Mouse (Mus musculus) MEL (cell line): ENCODE data around the gene Vps26a. TPM values are rescaled to one million over a fixed set of nuclear protein-coding genes. Genes with fewer than 3 reads are reported as not detected.
A peak's percentile ranks its signal among the peaks of the same experiment; 100 is the strongest.

Experiments
- DNase-seq: peaks from one replicate; pipeline ENCODE4 v3.0.0; 2011; ENCODE audit warnings: low read depth, low spot score
- H3K27ac ChIP-seq: 2 replicates; pipeline ENCODE4 v1.5.1; 2012; ENCODE audit warnings: low read depth, mild to moderate bottlenecking, control low read depth, low read length, moderate library complexity; ENCODE audit not compliant: control insufficient read depth
- H3K27me3 ChIP-seq, 2 experiments: fragments of 150-350 bp in 1 of 2; sonication (generic) in 1 of 2; 2 replicates each; pipeline ENCODE4 v1.6.1; 2012; ENCODE audit warnings: low read length in 2 of 2, mild to moderate bottlenecking in 2 of 2, improper control_type of control experiment in 1 of 2, moderate library complexity in 1 of 2; ENCODE audit not compliant: insufficient read depth in 2 of 2, control insufficient read depth in 1 of 2
- H3K36me3 ChIP-seq, 2 experiments: 2 replicates each; pipeline ENCODE4 v1.6.1; 2012 to 2014; ENCODE audit warnings: low read length in 2 of 2, improper control_type of control experiment in 1 of 2, inconsistent platforms in 1 of 2, mild to moderate bottlenecking in 1 of 2; ENCODE audit not compliant: insufficient read depth in 2 of 2, control insufficient read depth in 1 of 2
- H3K4me1 ChIP-seq, 2 experiments: fragments of 150-350 bp in 1 of 2; sonication (generic) in 1 of 2; 2 replicates each; pipeline ENCODE4 v1.6.1; 2012; ENCODE audit warnings: low read length in 2 of 2, improper control_type of control experiment in 1 of 2, mild to moderate bottlenecking in 1 of 2; ENCODE audit not compliant: insufficient read depth in 2 of 2, control insufficient read depth in 1 of 2
- H3K4me3 ChIP-seq, 2 experiments: fragments of 150-350 bp in 1 of 2; sonication (generic) in 1 of 2; 2 replicates each; pipeline ENCODE4 v1.5.1; 2012; ENCODE audit warnings: low read depth in 2 of 2, low read length in 2 of 2, mild to moderate bottlenecking in 2 of 2, moderate library complexity in 2 of 2, control low read depth in 1 of 2, improper control_type of control experiment in 1 of 2; ENCODE audit not compliant: control insufficient read depth in 1 of 2, insufficient read depth in 1 of 2
- H3K79me2 ChIP-seq: 2 replicates; pipeline ENCODE4 v1.6.1; 2012; ENCODE audit warnings: mild to moderate bottlenecking, low read length, moderate library complexity; ENCODE audit not compliant: control insufficient read depth, poor library complexity, insufficient read depth
- H3K9ac ChIP-seq: 2 replicates; pipeline ENCODE4 v1.6.1; 2012; ENCODE audit warnings: low read depth, mild to moderate bottlenecking, control low read depth, low read length, moderate library complexity; ENCODE audit not compliant: control insufficient read depth, poor library complexity, severe bottlenecking
- H3K9me3 ChIP-seq: fragments of 150-350 bp; sonication (generic); replicated peaks from 2 replicates; pipeline ENCODE4 v1.6.1; 2012; ENCODE audit warnings: mild to moderate bottlenecking, low read length, improper control_type of control experiment, moderate library complexity; ENCODE audit not compliant: insufficient read depth
- CHD1 ChIP-seq: IDR thresholded peaks from 2 replicates; pipeline ENCODE4 v1.6.1; 2012; ENCODE audit warnings: low read depth, mild to moderate bottlenecking, inconsistent platforms, low read length, improper control_type of control experiment
- CHD2 ChIP-seq: IDR thresholded peaks from 2 replicates; pipeline ENCODE4 v1.6.1; 2011; ENCODE audit warnings: low read length, improper control_type of control experiment
- ELF1 ChIP-seq: IDR thresholded peaks from 2 replicates; pipeline ENCODE4 v1.6.1; 2014; ENCODE audit warnings: low read depth, mild to moderate bottlenecking, inconsistent platforms, low read length, improper control_type of control experiment, moderate library complexity
- EP300 ChIP-seq, 2 experiments: IDR thresholded peaks; 2 replicates each; pipeline ENCODE4 v1.6.1; 2011; ENCODE audit warnings: improper control_type of control experiment in 2 of 2, low read length in 2 of 2, low read depth in 1 of 2, mild to moderate bottlenecking in 1 of 2
- ETS1 ChIP-seq: IDR thresholded peaks from 2 replicates; pipeline ENCODE4 v1.6.1; 2012; ENCODE audit warnings: low read depth, mild to moderate bottlenecking, inconsistent platforms, low read length, improper control_type of control experiment, moderate library complexity
- GABPA ChIP-seq: IDR thresholded peaks from 2 replicates; pipeline ENCODE4 v1.6.1; 2012; ENCODE audit warnings: low read depth, mild to moderate bottlenecking, inconsistent platforms, low read length, improper control_type of control experiment, moderate library complexity
- GATA1 ChIP-seq: IDR thresholded peaks from 2 replicates; pipeline ENCODE4 v1.6.1; 2011; ENCODE audit warnings: low read depth, low read length, improper control_type of control experiment
- HCFC1 ChIP-seq: IDR thresholded peaks from 2 replicates; pipeline ENCODE4 v1.6.1; 2012; ENCODE audit warnings: low read depth, mild to moderate bottlenecking, inconsistent platforms, low read length, improper control_type of control experiment, moderate library complexity
- JUND ChIP-seq: IDR thresholded peaks from 2 replicates; pipeline ENCODE4 v1.6.1; 2011; ENCODE audit warnings: low read depth, mild to moderate bottlenecking, improper control_type of control experiment, low read length
- KAT2A ChIP-seq: conservative IDR thresholded peaks from 2 replicates; pipeline ENCODE4 v1.6.1; 2012; ENCODE audit warnings: low read depth, low read length, improper control_type of control experiment, inconsistent platforms
- MAFK ChIP-seq: IDR thresholded peaks from 2 replicates; pipeline ENCODE4 v1.6.1; 2011; ENCODE audit warnings: low read depth, mild to moderate bottlenecking, low read length, improper control_type of control experiment, borderline replicate concordance
- MAX ChIP-seq: IDR thresholded peaks from 2 replicates; pipeline ENCODE4 v1.6.1; 2011; ENCODE audit warnings: low read length, improper control_type of control experiment
- MEF2A ChIP-seq: IDR thresholded peaks from 2 replicates; pipeline ENCODE4 v1.6.1; 2014; ENCODE audit warnings: low read depth, mild to moderate bottlenecking, inconsistent platforms, low read length, improper control_type of control experiment; ENCODE audit not compliant: poor library complexity, insufficient replicate concordance, severe bottlenecking; ENCODE audit errors: extremely low read depth
- MXI1 ChIP-seq: IDR thresholded peaks from 2 replicates; pipeline ENCODE4 v1.6.1; 2011; ENCODE audit warnings: mild to moderate bottlenecking, low read depth, low read length, improper control_type of control experiment
- MYC ChIP-seq: IDR thresholded peaks from 2 replicates; pipeline ENCODE4 v1.6.1; 2011; ENCODE audit warnings: low read depth, mild to moderate bottlenecking, low read length, improper control_type of control experiment, moderate library complexity
- NELFE ChIP-seq: IDR thresholded peaks from 2 replicates; pipeline ENCODE4 v1.6.1; 2011; ENCODE audit warnings: low read depth, low read length, improper control_type of control experiment
- NRF1 ChIP-seq: IDR thresholded peaks from 2 replicates; pipeline ENCODE4 v1.6.1; 2014; ENCODE audit warnings: low read depth, mild to moderate bottlenecking, inconsistent platforms, low read length, improper control_type of control experiment, moderate library complexity; ENCODE audit not compliant: poor library complexity, insufficient read depth, severe bottlenecking
- POLR2A ChIP-seq, 2 experiments: IDR thresholded peaks; 2 replicates each; pipeline ENCODE4 v1.6.1; 2011 to 2012; ENCODE audit warnings: low read length in 2 of 2, mild to moderate bottlenecking in 2 of 2, control low read depth in 1 of 2, improper control_type of control experiment in 1 of 2, low read depth in 1 of 2, moderate library complexity in 1 of 2; ENCODE audit not compliant: control insufficient read depth in 1 of 2, insufficient read depth in 1 of 2, poor library complexity in 1 of 2
- POLR2AphosphoS2 ChIP-seq: IDR thresholded peaks from 2 replicates; pipeline ENCODE4 v1.6.1; 2011; ENCODE audit warnings: low read length, improper control_type of control experiment
- POLR2AphosphoS5 ChIP-seq: IDR thresholded peaks from 2 replicates; pipeline ENCODE4 v1.6.1; 2012; ENCODE audit warnings: low read depth, borderline replicate concordance, mild to moderate bottlenecking, inconsistent platforms, low read length, moderate library complexity, mixed read lengths
- RAD21 ChIP-seq: IDR thresholded peaks from 2 replicates; pipeline ENCODE4 v1.6.1; 2011; ENCODE audit warnings: mild to moderate bottlenecking, low read depth, low read length, improper control_type of control experiment
- RCOR1 ChIP-seq: IDR thresholded peaks from 2 replicates; pipeline ENCODE4 v1.6.1; 2012; ENCODE audit warnings: low read depth, mild to moderate bottlenecking, inconsistent platforms, low read length, improper control_type of control experiment
- SIN3A ChIP-seq: IDR thresholded peaks from 2 replicates; pipeline ENCODE4 v1.6.1; 2012; ENCODE audit warnings: low read length, improper control_type of control experiment, inconsistent platforms
- TAL1 ChIP-seq: IDR thresholded peaks from 2 replicates; pipeline ENCODE4 v1.6.1; 2012; ENCODE audit warnings: mild to moderate bottlenecking, inconsistent platforms, low read length, moderate library complexity, mixed read lengths
- TBP ChIP-seq: IDR thresholded peaks from 2 replicates; pipeline ENCODE4 v1.8.0; 2011; ENCODE audit warnings: low read depth, low read length, improper control_type of control experiment
- TCF12 ChIP-seq: IDR thresholded peaks from 2 replicates; pipeline ENCODE4 v1.6.1; 2014; ENCODE audit warnings: low read depth, mild to moderate bottlenecking, inconsistent platforms, low read length, improper control_type of control experiment, moderate library complexity
- UBTF ChIP-seq: IDR thresholded peaks from 2 replicates; pipeline ENCODE4 v1.6.1; 2012; ENCODE audit warnings: low read depth, mild to moderate bottlenecking, inconsistent platforms, low read length, improper control_type of control experiment, moderate library complexity, borderline replicate concordance; ENCODE audit not compliant: insufficient read depth
- USF1 ChIP-seq: IDR thresholded peaks from 2 replicates; pipeline ENCODE4 v1.6.1; 2014; ENCODE audit warnings: low read depth, mild to moderate bottlenecking, inconsistent platforms, low read length, improper control_type of control experiment, moderate library complexity
- USF2 ChIP-seq, 2 experiments: IDR thresholded peaks; 2 replicates each; pipeline ENCODE4 v1.6.1; 2011 to 2012; ENCODE audit warnings: improper control_type of control experiment in 2 of 2, low read length in 2 of 2, borderline replicate concordance in 1 of 2, inconsistent platforms in 1 of 2, low read depth in 1 of 2, mild to moderate bottlenecking in 1 of 2; ENCODE audit not compliant: insufficient read depth in 1 of 2
- ZC3H11A ChIP-seq: IDR thresholded peaks from 2 replicates; pipeline ENCODE4 v1.6.1; 2012; ENCODE audit warnings: low read depth, mild to moderate bottlenecking, inconsistent platforms, low read length, improper control_type of control experiment
- ZMIZ1 ChIP-seq: IDR thresholded peaks from 2 replicates; pipeline ENCODE4 v1.6.1; 2012; ENCODE audit warnings: low read depth, mild to moderate bottlenecking, inconsistent platforms, low read length, improper control_type of control experiment, moderate library complexity
- ZNF384 ChIP-seq: IDR thresholded peaks from 2 replicates; pipeline ENCODE4 v1.6.1; 2012; ENCODE audit warnings: low read depth, mild to moderate bottlenecking, inconsistent platforms, low read length, improper control_type of control experiment
- polyA plus RNA-seq, 2 experiments: library from polyadenylated mRNA; stranded (reverse) in 1 of 2; unstranded in 1 of 2; fragments of >175 nt in 1 of 2; fragments of >200 nt in 1 of 2; gene quantifications; 2 replicates each; pipeline versions ENCODE4 v1.2.1 to v1.2.4; 2012; ENCODE audit warnings: low replicate concordance in 2 of 2, low read depth in 1 of 2; ENCODE audit not compliant: insufficient read length in 2 of 2, insufficient read depth in 1 of 2, missing spikeins in 1 of 2
- total RNA-seq: library from RNA; depleted of rRNA; stranded (reverse); fragments of 300-350 nt; gene quantifications from 2 replicates; pipeline ENCODE4 v1.2.3, GENCODE M21; 2012

Vps26a gene
- total and polyA plus RNA-seq, 3 experiments, result 34.2 to 64.1 TPM; not detected in 1

DNA sequence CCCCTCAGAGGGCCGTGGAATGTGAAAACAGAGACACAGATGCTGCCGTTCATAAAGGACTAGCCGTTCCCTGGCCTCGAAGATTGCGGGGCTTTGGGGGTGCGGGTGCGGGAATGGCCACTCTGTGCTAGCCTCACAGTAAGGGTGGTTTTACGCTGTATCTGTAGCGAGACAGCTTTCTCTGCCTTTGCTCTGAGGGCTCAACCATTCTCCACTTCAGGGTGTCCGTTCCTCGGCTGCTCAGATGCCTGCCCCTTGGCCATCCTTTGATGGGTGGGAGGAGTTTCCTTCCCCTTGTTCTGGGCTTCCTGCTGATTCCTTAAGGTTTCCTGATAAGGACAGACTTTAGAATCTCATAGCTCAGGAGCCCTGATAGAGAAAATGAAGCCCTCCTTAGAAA lies 21.9 kb upstream of the Vps26a start (continued):
- TF ChIP-seq USF2 (IDR thresholded peaks at IDR 0.05; ENCODE audit: borderline replicate concordance in 1 of 2, insufficient read depth in 1 of 2, low read depth in 1 of 2, low read length in 2 of 2), result no peak
- peak; percentile 38; the same call in 1 of the 2 replicates for TF ChIP-seq MAX
- TF ChIP-seq, all 39 proteins: peak for 10

DNA sequence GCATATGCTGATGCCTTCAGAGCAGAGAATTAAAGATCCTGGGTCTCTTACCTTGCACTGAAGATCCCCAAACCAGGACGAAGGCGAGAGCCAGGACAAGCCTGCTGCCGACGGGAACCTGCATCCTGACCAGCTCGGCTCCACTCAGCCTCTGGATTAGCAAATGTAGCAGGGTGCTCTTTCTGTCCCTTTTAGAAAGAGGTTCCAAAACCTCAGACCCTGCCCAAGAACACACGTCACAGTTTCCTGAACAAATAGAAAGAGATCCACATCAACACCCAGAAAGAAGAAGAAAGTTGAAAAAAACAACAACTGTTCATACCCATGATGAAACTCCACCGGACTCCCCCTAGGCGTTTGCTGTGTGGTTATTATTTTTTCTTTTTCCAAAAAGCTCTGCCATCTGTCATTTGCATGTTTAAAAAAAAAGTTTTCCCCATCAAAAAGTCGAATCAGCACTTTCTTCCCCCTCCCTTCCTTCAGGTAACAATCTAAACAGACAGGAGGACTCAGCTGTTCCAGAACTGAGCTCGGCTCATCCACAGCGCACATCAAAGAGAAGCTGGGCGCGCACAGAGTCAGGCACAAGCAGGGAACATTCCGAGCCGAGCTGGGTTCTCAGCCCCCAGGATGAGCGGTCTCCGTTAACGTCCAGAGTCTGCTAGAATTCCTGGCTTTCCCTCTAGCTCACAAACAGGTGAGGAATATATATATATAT lies 21.1 kb upstream of the Vps26a start:
- H3K9me3 ChIP-seq, result no peaks in the 10 kb centered on the region
- peaks cover 32% of the 10 kb centered on the region for H3K79me2 ChIP-seq
- peak; percentile 94 for DNase-seq
- H3K36me3 ChIP-seq, result peaks cover 0 to 48% of the 10 kb centered on the region in 2 experiments; a peak in 2 of 4 replicates
- no peaks in the 10 kb centered on the region for H3K27me3 ChIP-seq
- H3K4me3 ChIP-seq, result peak overlapping the region; percentile 59 to 74
- peak overlapping the region; percentile 63 for H3K9ac ChIP-seq
- H3K27ac ChIP-seq, result peak overlapping the region; percentile 94
- H3K4me1 ChIP-seq, result peaks cover 15 to 49% of the 10 kb centered on the region in 2 experiments
- TF ChIP-seq GABPA (0 out of 2 replicates have a peak, but pooled peaks have one; percentile 46), ZC3H11A (no peak), USF1 (no peak), MAFK (peak; percentile 81; the same call in 1 of the 2 replicates), MEF2A (peak; percentile 47; the same call in 1 of the 2 replicates), ZMIZ1 (peak; percentile 96), UBTF (0 out of 2 replicates have a peak, but pooled peaks have one; percentile 69), MAX (no peak), RCOR1 (no peak), NRF1 (no peak), CHD2 (no peak), TAL1 (no peak), RAD21 (no peak), POLR2AphosphoS2 (peak; percentile 85; the same call in 1 of the 2 replicates), GATA1 (peak; percentile 36; the same call in 1 of the 2 replicates), CHD1 (peak; percentile 68), SIN3A (peak; percentile 94), TCF12 (peak; percentile 66), JUND (0 out of 2 replicates have a peak, but pooled peaks have one; percentile 13), TBP (peak; percentile 96), HCFC1 (peak; percentile 72), POLR2AphosphoS5 (peak; percentile 90; the same call in 1 of the 2 replicates), NELFE (peak; percentile 93), MXI1 (peak; percentile 58; the same call in 1 of the 2 replicates), USF2 (IDR thresholded peaks at IDR 0.05; ENCODE audit: borderline replicate concordance in 1 of 2, insufficient read depth in 1 of 2, low read depth in 1 of 2, low read length in 2 of 2) (no peak), POLR2A (IDR thresholded peaks at IDR 0.05; ENCODE audit: control insufficient read depth in 1 of 2, insufficient read depth in 1 of 2, low read depth in 1 of 2, low read length in 2 of 2, poor library complexity in 1 of 2) (peak; percentile 68 to 94; a peak in 3 of 4 replicates), ZNF384 (peak; percentile 93), MYC (no peak), ETS1 (peak; percentile 86), EP300 (IDR thresholded peaks at IDR 0.05; ENCODE audit: low read depth in 1 of 2, low read length in 2 of 2) (peak in 1 of 2 experiments; percentile 7; a peak in 2 of 4 replicates), ELF1 (no peak), KAT2A (0 out of 2 replicates have a peak, but pooled peaks have one; percentile 12)
